Mouse (Mus musculus): ENCODE data around the gene Spin1.

DNA sequence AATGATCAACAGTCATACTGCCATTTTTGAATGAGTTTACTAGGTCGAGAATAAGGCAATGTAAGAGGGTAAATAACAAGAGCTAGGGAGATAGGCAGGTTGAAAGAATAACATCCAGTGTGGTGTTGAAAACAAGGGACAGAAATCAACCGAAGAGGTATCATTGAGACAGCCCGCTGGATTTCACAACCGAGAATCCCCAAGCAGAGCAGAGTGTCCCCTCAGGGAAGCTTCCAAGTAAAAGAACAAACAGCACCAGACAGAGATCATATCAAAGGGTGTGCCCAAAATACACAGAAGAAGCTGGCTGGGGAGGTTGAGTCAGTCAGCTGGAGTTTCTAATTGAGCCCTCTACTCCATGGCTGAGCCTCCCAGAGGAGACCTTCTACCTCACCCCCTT lies 11.6 kb upstream of the Spin1 start:
- TF ChIP-seq CTCF (IDR thresholded peaks at IDR 0.05; ENCODE audit: low read depth) (no peak), EP300 (IDR thresholded peaks at IDR 0.05; ENCODE audit: low read depth) (no peak)
